Mouse (Mus musculus) megakaryocyte-erythroid progenitor cell, adult 5-6 weeks (primary cell): ENCODE data around the gene Gng7. TPM values are rescaled to one million over a fixed set of nuclear protein-coding genes. Genes with fewer than 3 reads are reported as not detected.
"Not testable (repeated sequence)": the region's sequence is repeated elsewhere in the genome, so short reads cannot be mapped to it uniquely, and the experiment has no call there.

Experiments used
- ATAC-seq: replicated peaks from 2 replicates; pipeline ENCODE4 v1.8.0; 2016; ENCODE audit warnings: mild to moderate bottlenecking, inconsistent platforms; ENCODE audit not compliant: severe bottlenecking, poor library complexity, low FRiP score, low TSS enrichment
- total RNA-seq, 2 experiments: library from RNA; stranded (forward) in 1 of 2; stranded (reverse) in 1 of 2; fragments of 200-1000, 215-1000 nt in 1 of 2; fragments of >200 nt in 1 of 2; fragmentation: Nextera tagmentation in 1 of 2; gene quantifications; 2 replicates each; pipeline ENCODE4 v1.2.3; 2014 to 2017

Gene Gng7
- total RNA-seq, 2 experiments from 2014 or later = 0.14 to 1.5 TPM

DNA sequence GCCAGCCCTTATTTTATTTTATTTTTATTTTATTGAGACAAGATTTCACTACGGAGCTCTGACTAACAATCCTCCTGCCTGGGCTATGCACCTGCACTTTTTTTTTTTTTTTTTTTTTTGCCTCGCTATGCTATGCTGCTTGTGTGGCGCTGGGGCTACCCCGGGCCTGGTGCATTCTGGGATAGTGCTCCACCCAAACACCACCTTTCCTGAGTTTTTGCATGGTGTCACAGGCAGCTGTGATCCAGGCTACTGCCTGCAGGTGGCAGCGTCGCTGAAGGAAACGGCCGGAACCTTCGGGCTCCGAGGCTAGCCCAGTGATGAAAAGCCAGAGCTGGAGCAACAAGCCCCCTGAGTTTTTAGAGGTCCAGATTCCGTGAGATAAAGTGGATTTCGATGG, 16.0 kb downstream of the Gng7 start:
- peak; percentile 72 for ATAC-seq

DNA sequence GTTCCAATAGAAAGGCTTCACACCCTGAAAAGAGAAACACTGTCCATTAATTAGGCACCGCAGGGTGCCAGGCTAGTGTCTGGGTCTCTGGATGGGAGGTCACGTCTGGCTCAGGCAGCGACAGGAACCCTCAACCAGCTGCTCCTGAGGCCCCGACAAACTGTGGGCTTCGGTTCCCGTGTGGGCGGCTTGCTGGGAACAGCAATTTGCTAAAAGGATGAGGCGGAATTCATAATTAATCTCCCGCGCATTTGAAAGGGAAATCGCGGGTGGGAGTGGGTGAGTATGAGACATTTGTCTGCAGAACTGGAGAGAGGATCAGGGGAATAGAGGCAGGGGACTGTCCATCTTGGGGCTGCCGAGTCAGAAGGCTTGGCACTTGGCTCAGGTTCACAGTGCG, 16.7 kb downstream of the Gng7 start:
- ATAC-seq = no peak

DNA sequence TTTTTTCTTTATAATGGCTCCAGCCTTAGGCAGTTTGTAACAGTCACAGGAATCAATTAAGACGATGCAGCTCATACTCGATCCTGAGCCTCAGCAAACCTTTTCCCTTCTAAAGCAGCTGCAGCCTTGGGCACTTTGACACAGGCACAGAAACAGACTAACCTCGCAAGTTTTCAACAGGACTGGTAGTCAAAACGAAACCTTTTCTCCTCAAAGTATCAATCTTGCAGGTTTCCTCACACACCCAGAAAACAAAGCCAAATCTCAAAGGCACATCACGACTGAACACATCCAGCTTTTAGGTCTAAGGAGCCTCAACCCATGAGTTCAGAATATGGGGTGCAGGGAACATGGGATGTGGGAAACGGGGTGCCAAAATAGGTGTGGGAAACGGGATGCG, 17.4 kb downstream of the Gng7 start:
- ATAC-seq = no peak

DNA sequence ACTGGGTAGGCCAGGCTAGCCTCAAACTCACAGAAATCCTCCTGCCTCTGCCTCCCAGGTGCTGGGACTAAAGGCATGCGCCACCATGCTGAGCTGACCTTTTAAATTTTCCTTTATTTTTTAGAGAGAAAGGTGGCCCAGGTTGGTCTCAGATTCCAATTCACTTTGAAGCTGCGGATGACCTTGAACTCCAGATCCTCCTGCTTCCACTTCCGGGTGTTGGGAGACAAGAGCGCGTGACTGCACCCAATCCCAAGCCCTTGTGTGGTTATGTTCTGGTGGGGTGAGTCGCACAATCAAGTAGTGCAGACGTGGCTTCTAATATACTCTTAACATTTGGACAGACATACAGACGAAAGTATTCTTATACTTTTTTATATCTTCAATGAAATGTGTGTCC, 18.2 kb downstream of the Gng7 start:
- no peak for ATAC-seq

DNA sequence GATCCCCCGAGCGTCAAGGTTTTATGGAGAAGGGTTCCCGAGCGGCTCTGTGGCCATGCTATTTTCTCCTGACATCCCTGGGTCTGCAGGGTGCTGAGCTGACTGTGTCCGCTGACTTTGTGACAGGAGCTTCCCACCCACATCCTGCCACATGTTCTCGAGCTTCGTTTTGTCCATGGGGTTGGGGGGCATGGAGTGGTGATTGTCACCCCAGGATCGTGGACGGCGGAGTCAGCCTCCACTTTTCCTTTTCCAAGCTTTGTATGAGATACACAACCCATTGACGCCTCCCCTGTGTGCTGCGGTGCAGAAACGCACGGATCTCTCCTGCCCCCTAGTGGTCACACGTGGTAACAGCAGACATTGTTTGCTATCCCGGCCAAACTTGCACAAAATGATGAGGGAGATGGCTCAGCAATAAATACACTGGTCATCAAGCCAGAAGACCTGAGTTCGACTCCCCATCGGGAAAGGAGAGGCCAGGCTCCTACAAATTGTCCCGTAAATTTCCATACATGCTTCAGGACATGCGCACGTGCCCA, 19.6 kb downstream of the Gng7 start:
- ATAC-seq = 0 out of 2 replicates have a peak, but pooled peaks have one; percentile 11

DNA sequence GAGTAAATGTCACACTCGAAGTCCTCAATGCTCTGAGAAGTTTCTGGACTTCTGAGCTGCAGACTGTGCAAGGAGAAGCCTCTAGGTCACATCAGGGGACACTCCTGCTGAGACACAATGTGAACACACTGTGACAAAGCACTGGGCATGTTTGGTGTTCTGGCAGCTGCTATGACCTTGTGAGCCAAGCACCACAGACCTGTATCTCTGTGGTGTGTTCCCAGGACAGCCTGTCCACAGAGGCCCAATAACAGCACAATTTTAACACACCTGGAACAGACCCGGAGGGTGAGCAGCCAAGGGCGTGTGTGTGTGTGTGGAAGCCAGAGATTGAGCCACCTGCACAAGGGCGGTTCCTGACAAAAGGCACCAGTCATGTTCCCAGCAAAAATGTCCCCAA, 20.1 kb downstream of the Gng7 start:
- ATAC-seq = no peak

DNA sequence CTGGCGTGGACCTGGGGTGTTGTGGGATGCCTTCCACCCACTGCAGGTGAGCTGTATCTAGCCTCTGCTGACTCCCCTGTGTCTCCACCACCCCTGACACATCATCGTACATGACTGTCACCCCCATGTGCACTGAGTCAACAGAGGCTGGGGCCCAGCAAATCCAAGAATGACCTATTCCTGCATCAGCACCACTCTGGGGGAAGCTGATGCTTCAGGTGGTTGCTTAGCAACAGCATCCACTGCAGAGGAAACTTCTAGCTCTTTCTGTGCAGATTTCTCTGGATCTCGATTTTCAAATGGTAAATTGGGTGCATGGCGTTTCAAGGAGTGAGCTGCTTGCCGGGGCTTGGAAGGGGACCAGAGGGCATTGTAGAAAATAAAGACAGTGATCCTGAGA, 21.5 kb downstream of the Gng7 start:
- ATAC-seq = no peak

DNA sequence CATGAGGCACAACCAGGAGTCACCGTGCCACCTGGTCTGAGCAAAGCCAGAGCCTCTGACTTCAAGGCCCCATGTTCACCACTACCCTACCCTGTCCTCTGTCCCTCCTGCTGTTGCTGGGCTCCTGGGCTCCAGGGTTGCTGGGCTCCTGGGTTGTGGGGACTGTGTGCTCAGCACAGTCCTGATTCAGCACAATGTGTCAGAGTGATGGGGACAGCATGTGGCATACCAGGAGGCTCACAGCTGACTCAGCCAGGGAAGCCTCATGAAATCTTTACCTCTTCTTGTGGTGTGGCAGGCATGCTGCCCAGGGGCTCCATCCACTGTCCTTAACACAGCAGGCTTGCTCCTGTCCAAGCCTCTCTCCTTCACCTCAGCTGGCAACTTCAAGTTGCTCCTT, 22.8 kb downstream of the Gng7 start:
- ATAC-seq = no peak

DNA sequence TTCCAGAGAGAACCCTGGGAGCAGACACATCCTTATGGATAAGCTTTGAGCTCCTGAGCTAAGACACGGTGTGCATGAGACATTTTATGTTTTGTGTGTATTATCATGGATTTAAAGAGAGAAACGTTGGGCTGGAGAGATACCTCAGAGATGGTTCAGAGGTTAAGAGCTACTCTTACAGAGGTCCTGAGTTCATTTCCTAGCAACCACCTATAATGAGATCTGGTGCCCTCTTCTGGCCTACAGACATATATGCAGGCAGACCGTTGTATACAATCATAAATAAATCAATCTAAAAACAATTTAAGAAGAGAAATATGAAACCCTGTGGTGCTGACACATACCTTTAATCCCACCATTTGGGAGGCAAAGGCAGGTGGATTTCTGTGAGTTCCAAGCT, 23.7 kb downstream of the Gng7 start:
- ATAC-seq = no peak

DNA sequence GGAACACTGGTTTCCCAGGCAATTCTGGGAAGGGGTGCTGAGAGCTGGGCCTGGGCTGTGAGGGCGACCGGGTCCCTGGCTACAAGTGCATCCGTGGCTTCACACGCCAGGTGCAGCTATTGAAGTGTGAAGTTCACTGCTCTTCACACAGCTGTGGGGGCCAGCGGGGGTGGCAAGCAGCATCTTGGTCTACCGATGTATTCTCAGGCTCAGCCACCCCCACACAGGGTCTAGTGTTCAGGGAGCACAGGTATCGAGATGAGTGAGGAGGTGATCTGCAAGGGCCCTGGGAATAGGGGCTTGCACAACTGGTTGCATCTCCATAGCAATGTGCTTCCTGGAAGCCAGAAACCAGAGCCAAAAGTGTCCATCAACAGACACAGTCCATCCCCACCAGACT, 24.3 kb downstream of the Gng7 start:
- no peak for ATAC-seq

DNA sequence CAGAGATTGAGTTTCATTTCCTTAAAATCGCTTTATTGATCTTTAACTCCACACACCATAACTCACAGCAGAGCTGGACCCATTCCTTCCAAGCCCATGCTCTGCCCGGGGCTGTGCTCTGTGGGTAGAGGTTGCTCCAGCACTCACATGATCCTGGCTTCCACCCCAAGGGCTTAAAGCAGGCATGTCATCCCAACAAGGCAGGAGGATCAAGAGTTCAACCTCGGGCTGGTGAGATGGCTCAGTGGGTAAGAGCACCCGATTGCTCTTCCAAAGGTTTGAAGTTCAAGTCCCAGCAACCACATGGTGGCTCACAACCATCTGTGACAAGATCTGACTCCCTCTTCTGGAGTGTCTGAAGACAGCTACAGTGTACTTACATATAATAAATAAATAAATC, 24.9 kb downstream of the Gng7 start:
- ATAC-seq = not testable (repeated sequence)

DNA sequence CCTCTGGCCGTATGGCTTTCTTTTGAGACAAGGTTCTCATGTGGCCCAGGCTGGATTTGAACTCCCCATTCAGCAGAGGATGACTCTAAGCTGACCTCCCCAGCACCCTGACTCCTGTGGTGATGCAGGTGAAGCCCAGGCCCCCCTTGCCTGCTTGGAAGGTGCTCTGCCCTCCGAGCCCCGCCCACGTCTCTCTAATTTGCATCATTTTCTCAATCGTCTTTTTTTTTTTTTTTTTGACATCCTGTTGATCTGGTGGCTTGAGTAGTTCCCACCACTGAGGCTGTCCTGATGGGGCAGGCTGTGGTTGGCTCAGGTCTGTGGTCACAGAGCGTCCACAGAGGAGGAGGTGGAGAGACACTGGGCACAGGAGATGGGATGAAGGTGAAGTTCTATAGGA, 25.3 kb downstream of the Gng7 start:
- ATAC-seq = no peak

DNA sequence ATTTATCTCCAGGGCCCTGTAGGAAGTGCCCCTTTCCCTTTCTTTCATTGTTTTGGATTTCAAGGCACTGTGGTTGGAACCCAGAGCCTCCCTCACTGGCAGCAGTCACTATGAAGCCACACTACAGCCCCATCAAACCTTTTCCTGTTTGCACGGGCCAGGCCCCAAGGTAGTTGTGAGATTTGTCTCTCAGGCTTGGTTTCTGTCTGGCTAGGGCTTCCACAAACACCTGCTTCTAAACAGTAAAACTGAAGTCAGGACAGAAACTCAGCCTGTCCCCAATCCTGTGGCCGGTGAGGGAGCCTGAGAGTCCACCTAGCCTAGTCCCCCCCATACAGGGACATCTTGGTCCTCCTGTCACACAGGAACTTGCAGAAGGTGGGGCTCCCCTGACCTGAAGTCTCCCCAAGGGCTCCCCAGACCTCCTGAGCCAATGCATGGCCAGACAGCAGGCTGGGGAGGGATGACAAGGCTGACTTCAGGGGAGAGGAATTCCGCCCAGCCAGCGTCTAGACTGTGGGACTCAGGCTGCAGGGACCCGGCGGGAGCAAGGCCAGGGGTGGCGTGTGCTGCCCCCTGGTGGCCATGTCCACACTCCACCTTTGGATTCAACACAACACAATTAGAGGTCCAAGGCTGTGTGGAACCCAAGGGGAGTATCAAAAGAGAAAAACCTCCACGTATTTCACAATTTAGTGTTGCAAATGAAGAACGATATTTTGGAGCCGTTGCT, 26.9 kb downstream of the Gng7 start:
- peak; percentile 75 for ATAC-seq

DNA sequence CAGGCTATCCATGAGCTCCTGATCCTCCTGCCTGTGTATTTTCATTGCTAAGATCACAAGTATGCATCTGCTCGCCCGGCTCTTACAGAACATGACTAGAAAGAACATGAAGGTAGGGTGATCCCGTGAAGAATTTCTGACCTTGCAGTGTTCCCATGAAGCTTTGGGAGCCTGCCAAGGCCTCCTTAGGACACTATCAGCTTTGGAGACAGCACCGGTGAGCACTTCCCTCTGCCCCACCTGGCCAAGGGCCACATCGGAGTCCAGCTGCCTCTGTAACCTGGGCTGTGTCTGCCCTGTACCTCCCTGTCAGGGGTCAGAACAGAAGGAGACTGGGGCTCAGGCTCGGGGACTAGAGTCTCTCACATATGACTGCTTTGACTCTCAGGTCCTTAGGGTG, 28.0 kb downstream of the Gng7 start:
- no peak for ATAC-seq

DNA sequence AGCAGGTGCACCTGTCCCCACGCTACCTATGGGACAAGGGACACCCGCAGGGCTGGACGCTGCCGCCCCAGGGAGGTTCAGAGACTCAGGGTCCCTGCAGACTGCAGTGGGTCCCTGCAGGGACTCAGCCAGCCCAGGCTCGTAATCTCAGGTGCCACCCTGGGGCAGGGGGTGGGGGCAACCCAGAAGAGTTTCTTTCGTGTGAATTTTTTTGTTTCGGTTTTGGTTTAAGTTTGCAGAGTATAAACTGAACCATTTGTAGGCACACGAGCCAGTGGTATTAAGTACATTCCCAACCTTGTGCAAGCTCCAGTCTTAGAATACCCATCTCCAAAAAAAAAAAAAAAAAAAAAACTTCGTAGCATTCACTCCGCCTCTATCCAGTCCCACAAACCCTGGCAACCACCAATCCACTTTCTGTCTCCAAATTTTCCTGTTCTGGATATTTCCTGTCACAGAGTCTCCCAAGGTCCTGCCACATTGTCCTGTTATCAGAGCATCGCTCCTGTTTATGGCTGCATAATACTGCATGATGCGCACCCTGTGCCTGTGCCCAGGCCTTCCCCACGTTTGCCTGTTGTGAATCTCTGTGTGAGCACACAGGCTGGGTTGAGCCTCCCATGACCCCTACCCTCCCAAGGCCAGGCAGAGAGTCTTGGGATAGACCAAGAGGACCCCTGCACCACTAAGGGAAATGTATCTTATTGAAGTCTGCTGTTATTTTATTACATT, 28.6 kb downstream of the Gng7 start:
- ATAC-seq = no peak

DNA sequence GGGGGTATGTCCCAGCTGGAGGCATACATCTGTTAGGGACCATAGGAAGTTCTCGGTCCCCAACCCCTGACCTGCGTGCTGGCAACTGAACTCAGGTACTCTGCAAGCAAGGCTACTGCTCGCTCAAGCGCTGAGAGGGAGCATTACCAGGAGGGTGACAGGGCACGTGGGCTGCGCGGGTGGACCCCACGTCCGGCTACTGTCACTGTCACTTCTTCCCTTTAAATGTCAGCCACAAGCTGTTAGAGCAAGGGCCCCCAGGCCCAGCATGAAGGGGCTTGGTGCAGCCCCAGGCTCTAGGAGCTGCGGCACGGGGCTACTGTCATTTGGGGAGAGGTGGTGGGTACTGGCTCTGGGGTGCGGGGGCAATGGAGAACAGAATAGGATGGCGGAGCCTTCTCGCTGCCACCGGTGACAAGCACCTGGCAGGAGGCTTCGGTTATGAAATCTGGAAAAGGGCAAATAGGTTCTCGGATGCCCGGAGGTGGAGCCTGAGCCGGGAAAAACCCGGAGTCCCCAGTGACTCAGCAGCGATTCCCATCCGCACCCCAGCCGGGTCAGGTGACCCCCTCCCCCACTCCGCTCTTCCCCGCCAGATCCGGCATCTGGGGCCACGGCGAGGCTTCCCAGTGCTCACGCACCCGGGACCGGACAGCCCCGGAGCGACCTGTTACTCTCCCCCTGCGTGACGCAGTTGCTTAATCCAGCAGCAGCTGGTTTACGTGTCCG, 29.3 kb downstream of the Gng7 start:
- ATAC-seq = no peak

DNA sequence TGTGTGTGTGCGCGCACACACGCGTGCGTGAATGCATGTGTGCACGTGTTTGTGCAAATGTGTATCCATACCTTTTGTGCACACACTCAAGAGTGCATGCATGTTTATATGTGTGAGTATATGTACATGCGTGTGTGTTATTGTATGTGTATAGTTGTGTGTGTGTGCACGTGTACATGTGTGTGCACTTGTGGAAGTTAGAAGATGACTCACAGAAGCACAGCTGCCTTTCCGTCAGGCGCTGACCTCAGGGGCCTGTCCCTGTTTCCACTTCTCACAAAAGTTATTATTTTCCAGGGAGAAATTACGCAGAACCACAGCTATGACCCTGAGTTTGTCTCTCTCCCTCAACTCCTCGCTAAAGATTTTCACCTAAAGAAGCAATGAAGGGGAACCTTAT, 30.5 kb downstream of the Gng7 start:
- no peak for ATAC-seq

DNA sequence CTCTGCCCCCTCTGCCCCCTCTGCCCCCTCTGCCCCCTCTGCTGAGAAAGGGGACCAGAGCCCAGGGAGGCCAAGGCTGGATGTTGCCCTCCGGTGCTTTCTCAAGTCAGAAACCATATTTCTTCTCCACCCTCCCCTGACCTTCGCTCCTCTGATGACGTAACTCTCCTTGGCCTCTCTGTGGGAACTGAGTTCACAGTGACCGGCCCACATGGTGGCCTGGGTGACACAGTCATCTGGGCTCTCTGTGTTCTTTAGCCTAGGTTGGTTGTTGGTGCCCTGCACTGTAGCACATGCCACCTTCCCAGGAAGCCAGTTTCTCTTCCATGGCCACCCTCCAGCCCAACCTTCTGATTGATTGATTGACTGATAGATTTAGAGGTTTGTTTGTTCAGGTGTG, 32.4 kb downstream of the Gng7 start:
- no peak for ATAC-seq

DNA sequence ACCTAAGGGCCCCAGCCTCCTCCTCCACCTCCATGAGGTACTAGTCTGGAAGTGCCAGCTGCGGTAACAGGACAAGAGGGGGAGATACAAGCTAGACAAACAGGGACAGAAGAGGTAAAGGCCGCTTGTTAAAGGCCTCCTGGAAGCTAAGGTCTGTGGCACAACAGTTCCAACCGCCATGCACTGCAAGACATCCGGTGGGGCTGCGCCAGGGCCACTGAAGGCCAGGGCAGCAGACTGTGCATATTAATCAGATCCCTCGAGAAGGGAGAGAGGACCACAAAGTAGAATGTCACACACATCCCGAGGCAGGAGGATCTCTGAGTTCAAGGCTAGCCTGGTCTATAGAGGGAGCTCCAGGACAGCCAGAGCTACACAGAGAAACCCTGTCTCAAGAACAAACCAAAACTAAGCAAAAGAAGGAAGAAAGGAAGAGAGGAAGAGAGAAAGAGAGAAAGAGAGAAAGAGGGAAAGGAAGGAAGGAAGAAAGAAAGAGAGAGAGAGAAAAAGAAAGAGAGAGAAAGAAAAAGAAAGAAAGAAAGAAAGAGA, 33.1 kb downstream of the Gng7 start:
- ATAC-seq = no peak

DNA sequence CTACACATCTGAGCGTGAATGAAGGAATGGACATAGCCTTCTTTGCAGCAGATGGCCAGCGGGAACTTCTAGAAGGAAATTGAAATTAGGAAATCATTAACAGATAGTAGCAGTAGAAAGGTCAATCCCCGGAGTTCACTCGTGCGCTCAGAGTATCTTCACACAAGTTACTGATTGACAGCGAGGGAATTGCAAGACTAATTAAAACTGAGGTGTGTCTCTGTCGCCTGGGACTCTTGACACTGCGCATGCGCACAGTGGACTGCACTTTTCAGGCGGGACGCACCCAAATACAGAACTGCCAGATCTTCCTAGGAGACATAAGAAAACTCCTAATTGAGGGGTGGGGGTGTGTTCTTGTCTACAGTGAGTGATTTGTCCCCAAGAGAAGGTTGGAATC, 39.3 kb downstream of the Gng7 start:
- ATAC-seq = no peak
